Mouse (Mus musculus) embryonic fibroblast, embryonic 13.5 days (primary cell): ENCODE measurements at regions not wholly inside any gene's neighbourhood (a gene's known extent, or its start where the extent isn't known, plus 50 kb on each side); places are given as distances from the start of the nearest gene placed in this dataset.

Experiments
- H3K27ac ChIP-seq: 2 replicates; pipeline ENCODE4 v1.5.1; 2012; ENCODE audit warnings: low read length, control low read depth, inconsistent platforms; ENCODE audit not compliant: insufficient read depth
- H3K4me1 ChIP-seq: 2 replicates; pipeline ENCODE4 v1.6.1; 2011; ENCODE audit warnings: low read length; ENCODE audit not compliant: control insufficient read depth, insufficient read depth
- H3K4me3 ChIP-seq: 2 replicates; pipeline ENCODE4 v1.5.1; 2011; ENCODE audit warnings: mild to moderate bottlenecking, control low read depth, low read length; ENCODE audit not compliant: insufficient read depth
- CTCF ChIP-seq: IDR thresholded peaks from 2 replicates; pipeline ENCODE4 v1.5.1; 2011; ENCODE audit warnings: mild to moderate bottlenecking, control low read depth, low read length, moderate library complexity, borderline replicate concordance; ENCODE audit not compliant: insufficient read depth
- POLR2A ChIP-seq: IDR thresholded peaks from 2 replicates; pipeline ENCODE4 v1.6.1; 2011; ENCODE audit warnings: low read depth, mild to moderate bottlenecking, control low read depth, low read length, moderate library complexity

DNA sequence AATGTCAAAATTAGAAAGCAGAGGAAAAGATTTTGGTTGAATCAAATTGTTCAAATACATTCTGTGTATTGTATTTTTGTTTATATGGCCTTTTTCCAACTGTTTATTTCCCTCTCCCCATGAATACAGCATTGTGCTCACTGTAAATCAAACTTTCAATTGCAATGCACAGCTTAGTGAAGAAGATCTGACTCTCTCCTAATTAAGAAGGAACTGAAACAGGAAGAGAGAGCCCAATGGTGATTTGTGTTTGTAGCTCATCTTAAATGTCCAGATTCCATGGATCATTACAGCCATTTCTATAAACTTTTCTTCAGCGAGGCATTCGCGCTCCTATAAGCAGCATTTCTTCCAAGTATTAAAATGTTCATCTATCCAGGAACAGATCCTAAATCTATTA lies 57.9 kb upstream of the Gprin3 start:
- no peak overlapping the region for H3K4me3 ChIP-seq
- TF ChIP-seq CTCF (no peak), POLR2A (no peak)
- no peak overlapping the region for H3K27ac ChIP-seq
- no peaks in the 10 kb centered on the region for H3K4me1 ChIP-seq

DNA sequence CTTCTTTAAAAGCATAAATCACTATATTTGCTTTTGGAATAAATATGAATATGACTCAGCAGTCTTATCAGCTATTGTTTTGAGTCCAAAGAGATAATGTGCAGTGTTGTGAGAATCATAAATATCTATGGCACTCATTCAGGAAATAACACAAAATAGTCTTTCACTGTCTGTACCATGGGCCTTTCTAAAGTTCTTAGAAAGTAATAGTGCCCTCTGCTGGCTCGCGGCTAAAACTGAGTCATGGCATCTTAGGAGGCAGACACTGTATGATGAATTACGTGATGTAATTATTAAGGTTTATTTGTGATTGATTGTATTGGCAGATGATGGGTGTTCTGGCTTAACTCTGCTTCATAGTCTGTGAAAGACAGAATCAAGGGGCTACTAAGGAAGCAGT lies 57.5 kb upstream of the Gprin3 start:
- TF ChIP-seq CTCF: no peak
- no peak for TF ChIP-seq POLR2A
- no peak overlapping the region for H3K4me3 ChIP-seq
- H3K4me1 ChIP-seq: no peaks in the 10 kb centered on the region
- no peak overlapping the region for H3K27ac ChIP-seq
